Mouse (Mus musculus) left cerebral cortex, adult 2 months (tissue): ENCODE data around the gene St6gal1. TPM values are rescaled to one million over a fixed set of nuclear protein-coding genes. Genes with fewer than 3 reads are reported as not detected.

Experiments
- DNase-seq, 2 experiments: peaks; one replicate each; pipeline ENCODE4 v3.0.0; 2021 to 2022; ENCODE audit warnings: low spot score in 2 of 2, mixed read lengths in 1 of 2; ENCODE audit errors: extremely low spot score in 1 of 2
- H3K27ac ChIP-seq: fragments of 200-600 bp; 2 replicates; pipeline ENCODE4 v1.8.1; 2022
- H3K4me3 ChIP-seq: fragments of 200-600 bp; 2 replicates; pipeline ENCODE4 v1.8.1; 2022
- CTCF ChIP-seq: fragments of 200-600 bp; IDR thresholded peaks from 2 replicates; pipeline ENCODE4 v1.8.1; 2022; ENCODE audit warnings: antibody characterized with exemption, mild to moderate bottlenecking, moderate library complexity
- intact Hi-C: fragments of 180-260 bp; cut with DNase I; formaldehyde crosslinking; loops from one replicate; pipeline ENCODE4 v1.15.1; 2025
- total RNA-seq, 2 experiments: library from RNA; stranded (reverse); gene quantifications; 2 replicates each; pipeline ENCODE4 v1.2.3; 2021

St6gal1 gene
- total RNA-seq, 2 experiments from 2014 or later, result 16.5 to 18.7 TPM

- H3K4me3 ChIP-seq, result no peak overlapping the region
- intact Hi-C loops, result loop anchor here (10.0 kb wide), 1 partner anchor 275 kb away; no protein-coding TSS in a partner anchor
- H3K27ac ChIP-seq, result 0 out of 2 replicates have a peak overlapping the region, but pooled peaks have one; percentile 16
- no peak; the same call in 1 of the 2 replicates for TF ChIP-seq CTCF
- no peak for DNase-seq
These were observed 15.0 kb downstream of the St6gal1 start for GRCm38 (mm10) chr16:23239583-23239982.

DNA sequence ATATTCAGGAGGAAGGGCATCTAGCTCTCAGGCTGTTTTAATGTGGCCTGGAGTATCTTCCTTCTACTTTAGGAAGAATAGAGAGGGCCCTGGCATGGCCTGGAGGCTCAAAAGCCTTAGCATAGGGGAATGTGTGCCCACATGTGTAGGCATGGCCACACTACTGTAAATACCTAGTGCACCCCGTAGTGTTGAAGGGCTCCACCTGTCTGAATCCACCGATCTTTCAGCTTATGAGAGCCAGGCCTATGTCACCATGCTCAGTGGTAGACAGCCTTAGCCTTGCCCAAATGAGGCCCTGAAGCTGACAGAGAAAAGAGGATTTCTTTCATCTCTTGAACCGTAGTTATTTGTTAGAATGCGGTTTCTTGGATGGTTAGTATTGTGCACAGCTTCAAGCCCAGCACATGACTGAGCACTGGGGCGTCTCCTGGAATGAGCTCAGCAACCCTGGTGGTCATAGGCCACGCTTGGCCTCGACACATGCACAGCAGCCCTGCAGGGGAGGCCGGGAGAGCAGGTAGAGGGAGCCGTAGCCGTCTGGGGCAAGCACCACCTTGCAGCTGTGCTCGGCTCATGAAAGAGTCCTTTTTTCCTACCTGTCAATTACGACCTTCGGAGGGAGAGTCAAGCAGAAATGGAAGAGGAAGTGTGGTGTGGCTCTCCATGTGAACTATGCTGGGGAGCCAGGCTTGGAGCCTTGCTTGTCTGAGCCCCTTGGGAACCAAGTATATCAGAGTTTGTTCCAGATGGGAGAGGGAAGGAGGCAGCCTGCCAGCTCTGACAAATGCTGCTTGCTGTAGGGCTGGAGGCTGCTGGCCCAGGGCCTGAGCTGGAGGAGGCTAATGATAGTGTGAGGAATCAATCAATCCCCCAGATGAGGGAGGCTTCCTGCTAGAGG lies 15.8 kb downstream of the St6gal1 start:
- TF ChIP-seq CTCF, result no peak
- H3K27ac ChIP-seq, result peak overlapping the region; percentile 78
- no peak overlapping the region for H3K4me3 ChIP-seq
- DNase-seq, result peak; percentile 80 to 81
- intact Hi-C loops, result no loop called here

DNA sequence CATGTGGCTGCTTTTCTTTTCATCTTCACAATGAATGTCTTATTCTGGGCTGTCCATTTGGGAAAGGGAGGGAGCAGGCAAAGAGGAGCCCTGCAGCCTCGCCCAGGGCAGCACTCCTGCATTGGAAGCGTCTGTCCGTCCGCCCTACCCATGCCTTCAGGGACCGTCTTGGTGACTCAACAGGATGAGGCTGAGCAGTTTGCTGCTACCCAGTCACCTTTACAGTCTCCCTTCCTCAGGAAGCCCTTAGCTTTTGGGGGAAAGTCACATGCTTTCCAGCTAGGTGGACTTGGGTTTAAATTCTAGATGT lies 16.4 kb downstream of the St6gal1 start:
- no peak for DNase-seq
- intact Hi-C loops, result no loop called here
- no peak for TF ChIP-seq CTCF
- H3K4me3 ChIP-seq, result no peak overlapping the region
- H3K27ac ChIP-seq, result peak overlapping the region; percentile 78

GRCm38 (mm10) chr16:23243726-23244425 lies 19.3 kb downstream of the St6gal1 start:
- no peak overlapping the region for H3K27ac ChIP-seq
- no peak for DNase-seq
- H3K4me3 ChIP-seq, result no peak overlapping the region
- TF ChIP-seq CTCF, result no peak
- intact Hi-C loops, result no loop called here

DNA sequence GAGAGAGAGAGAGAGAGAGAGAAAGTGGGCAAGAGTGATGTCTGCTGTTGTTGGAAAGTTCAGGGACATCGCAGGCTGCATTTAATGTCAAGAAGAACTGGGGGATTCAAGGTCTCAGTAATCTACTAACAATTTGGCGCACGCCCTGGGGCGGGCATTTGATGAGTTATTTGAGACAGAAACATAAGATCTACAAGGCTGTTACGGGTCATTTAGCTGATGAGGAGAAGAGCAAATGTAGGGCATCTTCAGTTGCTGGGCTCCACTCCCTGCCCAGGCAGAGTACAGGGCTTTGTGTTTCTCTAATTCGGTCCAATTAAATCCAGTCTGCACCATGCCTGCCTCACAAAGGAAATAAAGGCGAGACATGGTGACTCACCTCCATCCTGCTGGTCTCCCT lies 19.9 kb downstream of the St6gal1 start:
- intact Hi-C loops, result no loop called here
- Histone ChIP-seq H3K4me3 (no peak overlapping the region), H3K27ac (no peak overlapping the region)
- no peak for TF ChIP-seq CTCF
- DNase-seq, result no peak

DNA sequence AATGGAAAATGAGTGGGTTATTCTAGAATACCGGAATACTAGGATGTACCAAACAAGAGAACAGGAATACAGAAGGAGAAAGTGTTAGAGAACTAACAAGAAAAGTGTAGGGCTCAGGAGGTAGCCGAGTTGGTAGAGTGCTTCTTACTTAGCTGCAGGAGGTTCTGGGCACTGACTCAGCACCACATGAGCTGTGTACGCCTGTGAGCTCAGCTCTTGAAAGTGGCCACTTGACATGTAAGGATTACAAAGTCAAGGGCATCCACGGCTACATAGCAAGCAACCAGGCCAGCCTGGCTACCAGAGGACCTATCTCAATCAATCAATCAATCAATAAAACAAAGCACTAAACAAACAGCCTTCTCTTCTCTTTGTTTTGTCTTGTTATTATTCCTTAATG lies 24.7 kb downstream of the St6gal1 start:
- Histone ChIP-seq H3K4me3 (no peak overlapping the region), H3K27ac (no peak overlapping the region)
- no peak for TF ChIP-seq CTCF
- intact Hi-C loops, result no loop called here
- no peak for DNase-seq

DNA sequence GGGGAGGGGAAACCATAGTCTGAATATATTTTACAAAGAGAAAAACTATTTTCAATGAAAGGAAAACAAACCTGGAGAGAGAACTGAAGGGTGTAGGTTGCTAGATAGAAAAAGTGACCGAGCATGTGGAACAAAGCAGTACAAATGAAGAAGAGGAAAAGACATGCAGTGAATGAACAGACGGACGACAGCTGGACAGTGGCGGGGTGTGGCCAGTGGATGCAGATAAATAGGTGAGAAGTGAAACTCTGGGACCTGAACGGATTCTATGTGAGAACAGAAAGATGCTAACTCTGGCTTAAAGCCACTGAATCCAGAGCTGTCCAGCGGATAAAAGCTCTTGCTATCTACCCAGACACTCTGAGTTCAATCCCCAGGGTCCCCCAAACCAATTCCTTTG lies 25.2 kb downstream of the St6gal1 start:
- Histone ChIP-seq H3K27ac (no peak overlapping the region), H3K4me3 (no peak overlapping the region)
- intact Hi-C loops, result no loop called here
- no peak for TF ChIP-seq CTCF
- DNase-seq, result no peak

- Histone ChIP-seq H3K27ac (no peak overlapping the region), H3K4me3 (no peak overlapping the region)
- intact Hi-C loops, result no loop called here
- no peak for DNase-seq
- TF ChIP-seq CTCF, result no peak
These were observed 26.3 kb downstream of the St6gal1 start for GRCm38 (mm10) chr16:23250556-23251444.

GRCm38 (mm10) chr16:23251445-23251773 lies 26.9 kb downstream of the St6gal1 start:
- no peak for DNase-seq
- Histone ChIP-seq H3K4me3 (no peak overlapping the region), H3K27ac (no peak overlapping the region)
- intact Hi-C loops, result no loop called here
- TF ChIP-seq CTCF, result no peak

DNA sequence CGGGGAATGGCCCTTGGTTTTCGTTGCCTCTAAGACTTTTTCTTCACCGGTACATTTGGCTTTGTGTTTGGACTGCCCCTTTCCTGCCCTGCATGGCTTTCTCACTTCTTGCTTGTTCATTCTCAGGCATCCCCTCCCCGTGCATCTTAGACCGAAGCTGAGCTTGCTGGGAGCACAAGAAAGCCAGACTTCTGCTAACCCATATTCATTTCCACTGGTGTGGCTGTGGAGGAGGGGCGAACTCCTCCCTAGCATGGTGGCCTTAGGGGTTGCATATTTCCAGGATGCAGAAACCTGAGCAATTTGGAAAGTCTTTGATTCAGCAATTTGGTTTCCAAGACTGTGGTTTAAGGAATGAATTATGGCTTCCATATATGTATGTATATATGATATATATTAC lies 29.1 kb downstream of the St6gal1 start:
- intact Hi-C loops, result no loop called here
- H3K4me3 ChIP-seq, result no peak overlapping the region
- H3K27ac ChIP-seq, result no peak overlapping the region
- no peak for DNase-seq
- TF ChIP-seq CTCF, result no peak

DNA sequence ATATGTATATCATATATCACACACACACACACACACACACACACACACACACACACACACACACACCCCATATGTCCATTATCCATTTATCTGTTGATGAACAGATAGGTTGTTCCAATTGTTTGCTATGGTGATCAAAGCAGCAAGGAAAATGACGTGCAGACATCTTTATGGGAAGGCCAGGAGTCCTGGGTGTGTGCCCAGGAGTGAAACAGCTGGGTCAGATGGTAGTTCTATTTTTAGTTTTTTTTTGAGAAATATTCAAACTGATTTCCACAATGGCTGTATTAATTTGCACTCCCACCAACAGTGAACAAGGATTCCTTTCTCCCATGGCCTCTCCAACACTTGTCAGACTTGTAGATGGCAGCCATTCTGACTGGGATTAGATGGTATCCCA lies 29.5 kb downstream of the St6gal1 start:
- intact Hi-C loops, result no loop called here
- no peak overlapping the region for H3K27ac ChIP-seq
- H3K4me3 ChIP-seq, result no peak overlapping the region
- no peak for TF ChIP-seq CTCF
- DNase-seq, result no peak

GRCm38 (mm10) chr16:23256638-23257037 lies 32.1 kb downstream of the St6gal1 start:
- no peak for TF ChIP-seq CTCF
- intact Hi-C loops, result no loop called here
- H3K27ac ChIP-seq, result no peak overlapping the region
- DNase-seq, result no peak
- H3K4me3 ChIP-seq, result no peak overlapping the region
